Mouse (Mus musculus): ENCODE data around the gene Fgfr2.
"Not testable (repeated sequence)": the region's sequence is repeated elsewhere in the genome, so short reads cannot be mapped to it uniquely, and the experiment has no call there.

Fgfr2 gene

GRCm38 (mm10) chr7:131427331-131427730 lies 1695.8 kb downstream of the Fgfr2 start:
- DNase-seq = no peak

GRCm38 (mm10) chr7:131424912-131425311 lies 1698.2 kb downstream of the Fgfr2 start:
- DNase-seq = no peak

GRCm38 (mm10) chr7:131417605-131418004 lies 1705.5 kb downstream of the Fgfr2 start:
- DNase-seq = no peak

- not testable (repeated sequence) for DNase-seq
Observed at GRCm38 (mm10) chr7:131416742-131417141, 1706.4 kb downstream of the Fgfr2 start.

GRCm38 (mm10) chr7:131411941-131412270 lies 1711.2 kb downstream of the Fgfr2 start:
- no peak for DNase-seq

- DNase-seq = no peak
Observed at GRCm38 (mm10) chr7:131411221-131411940, 1711.8 kb downstream of the Fgfr2 start.

- DNase-seq = peak; percentile 98
Observed at GRCm38 (mm10) chr7:131410416-131411058, 1712.6 kb downstream of the Fgfr2 start, which contains the start of the genes Ikzf5 and Acadsb. Gene Ikzf5 (minus strand): TSS chr7:131410521. Gene Acadsb (plus strand): TSS chr7:131410601.

GRCm38 (mm10) chr7:131409988-131410385 lies 1713.2 kb downstream of the Fgfr2 start:
- DNase-seq = no peak

GRCm38 (mm10) chr7:131409321-131409987 lies 1713.7 kb downstream of the Fgfr2 start:
- DNase-seq = no peak

GRCm38 (mm10) chr7:131391761-131392160 lies 1731.4 kb downstream of the Fgfr2 start:
- not testable (repeated sequence) for DNase-seq

GRCm38 (mm10) chr7:131371880-131372651 lies 1751.1 kb downstream of the Fgfr2 start:
- DNase-seq = no peak

- DNase-seq = no peak
Observed at GRCm38 (mm10) chr7:131371470-131371860, 1751.7 kb downstream of the Fgfr2 start.

- peak; percentile 91 for DNase-seq
Observed at GRCm38 (mm10) chr7:131370648-131371469, 1752.3 kb downstream of the Fgfr2 start, which contains the start of gene Pstk. Gene Pstk (plus strand): TSS chr7:131371141.

GRCm38 (mm10) chr7:131364131-131364530 lies 1759.0 kb downstream of the Fgfr2 start:
- no peak for DNase-seq

GRCm38 (mm10) chr7:131362615-131363300 lies 1760.4 kb downstream of the Fgfr2 start, which contains the start of gene 2310057M21Rik:
Gene 2310057M21Rik (minus strand): TSS chr7:131362759.
- peak; percentile 95 for DNase-seq

- DNase-seq = no peak
Observed at GRCm38 (mm10) chr7:131362269-131362614, 1760.9 kb downstream of the Fgfr2 start.

GRCm38 (mm10) chr7:131356105-131356504 lies 1767.0 kb downstream of the Fgfr2 start:
- DNase-seq = no peak

GRCm38 (mm10) chr7:131345856-131346541 lies 1777.2 kb downstream of the Fgfr2 start:
- no peak for DNase-seq

- no peak for DNase-seq
Observed at GRCm38 (mm10) chr7:131337502-131338068, 1785.6 kb downstream of the Fgfr2 start.

- DNase-seq = no peak
Observed at GRCm38 (mm10) chr7:131333564-131333963, 1789.6 kb downstream of the Fgfr2 start, which contains the start of gene Fam24a. Gene Fam24a (plus strand): TSS chr7:131333864.

Measured in layer of hippocampus, adult 9-11 months (tissue).